ENCODE assay signal across 12 mouse cellular contexts in the genomic region with DNA sequence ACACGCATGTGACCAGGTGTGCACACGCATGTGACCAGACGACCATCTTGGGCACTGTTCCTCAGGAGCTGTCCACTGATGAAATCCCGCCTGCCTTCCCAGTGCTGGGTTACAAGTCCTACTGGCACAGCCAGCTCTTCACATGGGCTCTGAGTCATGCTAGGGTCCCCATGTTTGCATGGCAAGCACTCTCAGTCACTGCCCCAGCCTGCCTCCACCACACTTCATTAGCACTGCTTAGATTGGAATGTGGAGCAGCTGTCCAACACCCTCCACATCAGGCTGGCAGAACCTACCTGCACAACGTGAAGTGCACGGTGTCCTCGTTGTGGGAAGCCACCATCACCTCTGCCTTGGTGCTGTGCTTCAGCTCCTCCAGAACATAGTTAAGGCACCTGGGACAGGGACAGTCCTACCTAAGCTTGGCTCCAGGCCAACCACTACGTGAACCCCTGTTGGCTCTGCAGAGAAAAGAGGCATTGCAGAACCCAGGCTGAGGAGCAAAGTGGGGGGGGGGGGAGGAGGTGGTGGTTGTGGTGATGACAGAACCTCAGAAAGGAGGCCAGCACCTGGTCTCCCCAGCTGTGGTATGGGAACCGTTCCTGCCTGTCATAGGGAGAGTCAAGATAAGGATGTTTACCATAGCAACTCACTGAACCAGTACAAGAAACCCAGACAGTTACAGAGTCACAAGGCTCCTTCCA. TPM values are rescaled to one million over a fixed set of nuclear protein-coding genes. Genes with fewer than 3 reads are reported as not detected.
DNase-seq lines count a peak whose midpoint lies in the region; ATAC-seq and TF ChIP-seq lines count a peak whose summit lies in the region.
"Had no signal": no experiment of that assay in that cellular context is flagged by ENCODE, and none has a peak within 500 bp of the region (broad histone marks: within the 10 kb centered on the region; RNA-seq: fewer than 3 reads in every experiment).

No protein-coding gene starts in this region.

- no peak overlapping the region for H3K4me3 ChIP-seq in liver, postnatal 0 days (ENCODE audit: low read depth, low read length)
- no peak overlapping the region for H3K4me3 ChIP-seq in stomach, postnatal 0 days (ENCODE audit: low read depth, low read length)
- no peak overlapping the region for H3K4me3 ChIP-seq in midbrain, embryonic 13.5 days (replicated peaks)
- H3K4me3 ChIP-seq: heart, adult 2 months had no signal

- no peaks in the 10 kb centered on the region for H3K9me3 ChIP-seq in liver, postnatal 0 days (ENCODE audit: low read length)
- no peaks in the 10 kb centered on the region for H3K9me3 ChIP-seq in stomach, postnatal 0 days (ENCODE audit: control insufficient read depth, low read length)
- H3K9me3 ChIP-seq in midbrain, embryonic 13.5 days, result no peaks in the 10 kb centered on the region

- no peak for TF ChIP-seq CTCF in liver, postnatal 0 days (IDR thresholded peaks at IDR 0.05; ENCODE audit: low read depth)
- no peak for TF ChIP-seq CTCF in stomach, postnatal 0 days (IDR thresholded peaks at IDR 0.05; ENCODE audit: low read depth)

- ATAC-seq in liver, postnatal 0 days, result peak; percentile 64
- ATAC-seq in CD4-positive, CD25-positive, alpha-beta regulatory T cell, adult 4 months, result peak; percentile 24
- ATAC-seq in hematopoietic stem cell, adult 5-6 weeks (replicated peaks in 1 of 2; ENCODE audit: insufficient read depth in 1 of 2, low FRiP score in 2 of 2, low TSS enrichment in 1 of 2, low read depth in 1 of 2, poor library complexity in 2 of 2, severe bottlenecking in 2 of 2), result peak; percentile 40 to 68
- ATAC-seq in stomach, postnatal 0 days (ENCODE audit: low FRiP score, low TSS enrichment), result peak; percentile 51
- ATAC-seq in midbrain, embryonic 13.5 days, result no peak
- ATAC-seq: hindbrain, embryonic 16.5 days had no signal

- 0 out of 2 replicates have a peak overlapping the region, but pooled peaks have one; percentile 48 for H3K27ac ChIP-seq in liver, postnatal 0 days (ENCODE audit: low read depth)
- peak overlapping the region; percentile 61 for H3K27ac ChIP-seq in stomach, postnatal 0 days (replicated peaks)
- H3K27ac ChIP-seq in midbrain, embryonic 13.5 days, result no peak overlapping the region
- H3K27ac ChIP-seq: heart, adult 2 months; liver, embryonic 14.5 days had no signal

- H3K4me1 ChIP-seq in liver, postnatal 0 days (ENCODE audit: insufficient read depth), result no peaks in the 10 kb centered on the region; the same call in 1 of the 2 replicates
- H3K4me1 ChIP-seq in stomach, postnatal 0 days (replicated peaks; ENCODE audit: control insufficient read depth, insufficient read depth), result no peaks in the 10 kb centered on the region
- H3K4me1 ChIP-seq in midbrain, embryonic 13.5 days (replicated peaks), result peaks cover 14% of the 10 kb centered on the region

- 68% methylated on average over 9 of the region's 9 CpGs for WGBS in liver, postnatal 0 days (ENCODE audit: insufficient replicate concordance)
- 62% methylated on average over 9 of the region's 9 CpGs for WGBS in stomach, postnatal 0 days
- 90% methylated on average over 9 of the region's 9 CpGs for WGBS in midbrain, embryonic 13.5 days

- TF ChIP-seq EP300 in liver, postnatal 0 days (IDR thresholded peaks at IDR 0.05; ENCODE audit: low read depth), result no peak
- no peak for TF ChIP-seq EP300 in stomach, postnatal 0 days (optimal IDR thresholded peaks at IDR 0.05)

- H3K9ac ChIP-seq in liver, postnatal 0 days (replicated peaks), result no peak overlapping the region
- H3K9ac ChIP-seq in stomach, postnatal 0 days (ENCODE audit: low read length), result no peak overlapping the region
- H3K9ac ChIP-seq in midbrain, embryonic 13.5 days (replicated peaks), result no peak overlapping the region
- H3K9ac ChIP-seq: liver, embryonic 14.5 days had no signal

- H3K36me3 ChIP-seq in liver, postnatal 0 days (replicated peaks; ENCODE audit: insufficient read depth, low read length), result peaks cover 10% of the 10 kb centered on the region; the same call in 1 of the 2 replicates
- peaks cover 10% of the 10 kb centered on the region for H3K36me3 ChIP-seq in stomach, postnatal 0 days (ENCODE audit: control insufficient read depth, insufficient read depth, low read length)
- peaks cover 54% of the 10 kb centered on the region for H3K36me3 ChIP-seq in midbrain, embryonic 13.5 days

- H3K4me2 ChIP-seq in liver, postnatal 0 days (ENCODE audit: low read depth, low read length), result no peak overlapping the region
- H3K4me2 ChIP-seq in stomach, postnatal 0 days (replicated peaks; ENCODE audit: low read depth), result no peak overlapping the region
- no peak overlapping the region for H3K4me2 ChIP-seq in midbrain, embryonic 13.5 days (replicated peaks)

- intact Hi-C loops in left cerebral cortex, postnatal 4 days (cut with DNase I), result no loop called here

- DNase-seq in liver, postnatal 0 days, result no peak
- no peak for DNase-seq in liver
- DNase-seq in stomach, postnatal 0 days (ENCODE audit: low spot score), result peak; percentile 41
- DNase-seq in left cerebral cortex, postnatal 4 days, result no peak
- no peak for DNase-seq in testis, postnatal 10 days (ENCODE audit: low spot score)
- DNase-seq: heart, adult 2 months; retina, postnatal 1 day had no signal

- H3K27me3 ChIP-seq in liver, postnatal 0 days (ENCODE audit: insufficient read depth, low read length), result no peaks in the 10 kb centered on the region
- no peaks in the 10 kb centered on the region for H3K27me3 ChIP-seq in stomach, postnatal 0 days (ENCODE audit: control insufficient read depth, insufficient read depth, low read length)
- H3K27me3 ChIP-seq in midbrain, embryonic 13.5 days, result no peaks in the 10 kb centered on the region

RNA-seq across cellular contexts. Expression of gene Prodh, which starts 16.6 kb away (rescaled TPM):
- 2.9 and 3.0 TPM in 2 replicates for polyA plus RNA-seq in liver, postnatal 0 days (2015; fragmentation: Nextera tagmentation; extraction: Ambion mirVana)
- polyA plus RNA-seq in CD4-positive, CD25-positive, alpha-beta regulatory T cell, adult 4 months (2017; shearing (Covaris generic)), result 10 to 100 TPM in 1 of 2 experiments, 1 to 10 TPM in 1; 5.7 to 11.1 TPM
- total RNA-seq in hematopoietic stem cell, adult 5-6 weeks (2017), result 41.1 and 67.9 TPM in 2 replicates
- polyA plus RNA-seq in stomach, postnatal 0 days (2015; fragmentation: Nextera tagmentation; extraction: Ambion mirVana), result 9.3 and 10.7 TPM in 2 replicates
- 1 to 10 TPM; 4.8 to 6.4 TPM for total RNA-seq in left cerebral cortex, postnatal 4 days (2021)
- 4.9 and 5.2 TPM in 2 replicates for polyA plus RNA-seq in midbrain, embryonic 13.5 days (2015; fragmentation: Nextera tagmentation; extraction: Ambion mirVana)

RNA-seq across cellular contexts. Expression of gene Dgcr6, which starts 20.8 kb away (rescaled TPM):
- polyA plus RNA-seq in liver, postnatal 0 days (2015; fragmentation: Nextera tagmentation; extraction: Ambion mirVana), result 23.2 and 24.4 TPM in 2 replicates
- 10 to 100 TPM; 16.4 to 21.2 TPM for polyA plus RNA-seq in CD4-positive, CD25-positive, alpha-beta regulatory T cell, adult 4 months (2017; shearing (Covaris generic))
- total RNA-seq in hematopoietic stem cell, adult 5-6 weeks (2017), result 19.6 and 29.7 TPM in 2 replicates
- 82.8 and 85.8 TPM in 2 replicates for polyA plus RNA-seq in stomach, postnatal 0 days (2015; fragmentation: Nextera tagmentation; extraction: Ambion mirVana)
- 10 to 100 TPM; 80.9 to 85.8 TPM for total RNA-seq in left cerebral cortex, postnatal 4 days (2021)
- 173 and 179 TPM in 2 replicates for polyA plus RNA-seq in midbrain, embryonic 13.5 days (2015; fragmentation: Nextera tagmentation; extraction: Ambion mirVana)

RNA-seq across cellular contexts. Expression of gene Rtn4r, which starts 54.0 kb away (rescaled TPM):
- polyA plus RNA-seq in liver, postnatal 0 days (2015; fragmentation: Nextera tagmentation; extraction: Ambion mirVana), result 0.15 and 0.21 TPM in 2 replicates
- not detected for polyA plus RNA-seq in CD4-positive, CD25-positive, alpha-beta regulatory T cell, adult 4 months (2017; shearing (Covaris generic))
- 0.19 TPM in 1 of 2 replicates, not detected in the other for total RNA-seq in hematopoietic stem cell, adult 5-6 weeks (2017)
- 1.1 TPM in 2 replicates for polyA plus RNA-seq in stomach, postnatal 0 days (2015; fragmentation: Nextera tagmentation; extraction: Ambion mirVana)
- 10 to 100 TPM; 63.1 to 63.3 TPM for total RNA-seq in left cerebral cortex, postnatal 4 days (2021)
- polyA plus RNA-seq in midbrain, embryonic 13.5 days (2015; fragmentation: Nextera tagmentation; extraction: Ambion mirVana), result 10.4 and 13.4 TPM in 2 replicates
